8 mouse cellular contexts compared by ENCODE assay signal in the genomic region with DNA sequence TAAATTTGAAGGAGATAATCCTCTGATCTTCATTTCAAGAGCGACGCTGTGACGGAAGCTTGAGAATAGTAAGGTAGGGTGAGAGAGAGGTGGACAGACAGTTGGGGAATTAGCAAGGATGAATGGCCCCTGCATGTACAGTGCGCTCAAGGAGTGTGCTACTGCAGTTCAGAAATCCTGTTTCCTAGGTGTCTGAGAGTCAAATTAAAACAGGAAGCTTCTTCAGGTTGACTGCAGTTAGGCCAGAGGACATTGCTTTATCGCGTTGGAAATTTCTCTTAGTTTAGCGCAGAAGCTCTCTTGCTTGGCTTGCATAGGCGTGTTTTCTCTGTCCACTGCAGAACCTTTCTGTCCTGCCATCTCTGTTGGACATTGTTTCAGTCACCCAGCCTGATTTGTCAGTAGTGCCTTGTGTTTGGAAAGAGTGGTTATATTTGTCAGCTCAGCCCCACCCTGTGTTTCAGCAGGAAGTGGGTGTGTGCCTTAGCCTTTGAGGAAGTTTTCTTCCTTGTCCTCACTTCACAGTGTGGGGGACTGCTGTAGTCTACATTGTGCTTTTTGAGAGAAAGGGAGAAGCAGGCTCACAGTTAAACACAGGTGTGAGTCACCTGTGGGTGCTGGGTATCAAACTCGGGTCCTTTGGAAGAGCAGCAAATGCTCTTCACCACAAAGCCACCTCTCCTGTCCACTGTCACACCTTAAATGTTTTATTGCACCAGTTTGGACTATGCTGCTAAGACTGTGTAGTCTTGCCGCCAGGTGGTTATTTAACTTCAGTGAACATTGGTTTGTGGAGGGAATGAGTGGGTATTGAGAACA. TPM values are rescaled to one million over a fixed set of nuclear protein-coding genes. Genes with fewer than 3 reads are reported as not detected.
DNase-seq lines count a peak whose midpoint lies in the region; ATAC-seq and TF ChIP-seq lines count a peak whose summit lies in the region.
"Had no signal": no experiment of that assay in that cellular context is flagged by ENCODE, and none has a peak within 500 bp of the region (broad histone marks: within the 10 kb centered on the region; RNA-seq: fewer than 3 reads in every experiment).

No protein-coding gene starts in this region.

- H3K4me3 ChIP-seq in testis, adult 2 months (ENCODE audit: control insufficient read depth, low read depth, low read length), result no peak overlapping the region
- H3K4me3 ChIP-seq in liver, embryonic 14.5 days (ENCODE audit: insufficient read depth in 1 of 2, low read depth in 2 of 2, low read length in 2 of 2), result no peak overlapping the region
- no peak overlapping the region for H3K4me3 ChIP-seq in forebrain, embryonic 15.5 days
- H3K4me3 ChIP-seq: erythroblast, embryonic 14.5 days had no signal

- no peaks in the 10 kb centered on the region for H3K9me3 ChIP-seq in liver, embryonic 14.5 days (ENCODE audit: control insufficient read depth, low read length)
- H3K9me3 ChIP-seq in forebrain, embryonic 15.5 days, result no peaks in the 10 kb centered on the region

- 35% methylated on average over 10 of the region's 10 CpGs for WGBS in liver, embryonic 14.5 days (ENCODE audit: insufficient replicate concordance)
- 92% methylated on average over 10 of the region's 10 CpGs for WGBS in forebrain, embryonic 15.5 days

- DNase-seq in testis, postnatal 14 days (ENCODE audit: low spot score), result no peak
- peak; percentile 73 to 84 for DNase-seq in heart, adult 9 months (ENCODE audit: low spot score in 2 of 2)
- no peak for DNase-seq in liver, embryonic 14.5 days (ENCODE audit: low read depth in 3 of 3, low spot score in 3 of 3)
- peak; percentile 64 for DNase-seq in splenic B cell, adult 2 months (ENCODE audit: low read depth, low spot score)
- no peak for DNase-seq in adrenal gland, adult 8-10 months

- ATAC-seq in liver, embryonic 14.5 days (ENCODE audit: insufficient read depth), result no peak
- ATAC-seq in forebrain, embryonic 15.5 days (replicated peaks), result no peak

- no peaks in the 10 kb centered on the region for H3K36me3 ChIP-seq in testis, adult 2 months (ENCODE audit: control insufficient read depth, insufficient read depth, low read length)
- no peaks in the 10 kb centered on the region for H3K36me3 ChIP-seq in liver, embryonic 14.5 days (replicated peaks; ENCODE audit: control insufficient read depth, insufficient read depth, low read depth)
- peaks cover 4% of the 10 kb centered on the region; the same call in 1 of the 2 replicates for H3K36me3 ChIP-seq in splenic B cell, adult 2 months (ENCODE audit: control insufficient read depth, insufficient read depth, low read length, poor library complexity, severe bottlenecking)
- H3K36me3 ChIP-seq in forebrain, embryonic 15.5 days, result no peaks in the 10 kb centered on the region

- peak overlapping the region; percentile 43 for H3K27ac ChIP-seq in testis, adult 2 months (ENCODE audit: control insufficient read depth, insufficient read depth, low read depth, low read length)
- H3K27ac ChIP-seq in liver, embryonic 14.5 days, result no peak overlapping the region; the same call in 1 of the 2 replicates
- no peak overlapping the region for H3K27ac ChIP-seq in forebrain, embryonic 15.5 days (replicated peaks)

- H3K9ac ChIP-seq in liver, embryonic 14.5 days (replicated peaks), result no peak overlapping the region
- no peak overlapping the region for H3K9ac ChIP-seq in forebrain, embryonic 15.5 days (replicated peaks)

- TF ChIP-seq EP300 in liver, embryonic 14.5 days (IDR thresholded peaks at IDR 0.05; ENCODE audit: low read depth), result no peak

- no peak for TF ChIP-seq CTCF in testis, adult 2 months (IDR thresholded peaks at IDR 0.05; ENCODE audit: control insufficient read depth, insufficient read depth, insufficient replicate concordance, low read depth, low read length)
- TF ChIP-seq CTCF in liver, embryonic 14.5 days (IDR thresholded peaks at IDR 0.05; ENCODE audit: low read depth), result no peak

- H3K4me2 ChIP-seq in liver, embryonic 14.5 days (ENCODE audit: low read depth), result peak overlapping the region; percentile 24
- no peak overlapping the region for H3K4me2 ChIP-seq in forebrain, embryonic 15.5 days (replicated peaks)

- H3K4me1 ChIP-seq in testis, adult 2 months (ENCODE audit: control insufficient read depth, insufficient read depth, low read length), result peaks cover 5% of the 10 kb centered on the region
- H3K4me1 ChIP-seq in liver, embryonic 14.5 days (replicated peaks; ENCODE audit: control insufficient read depth in 2 of 2, insufficient read depth in 2 of 2, low read length in 1 of 2), result peaks cover 3 to 29% of the 10 kb centered on the region in 2 experiments; a peak in 3 of 4 replicates
- H3K4me1 ChIP-seq in forebrain, embryonic 15.5 days, result peaks cover 12% of the 10 kb centered on the region

- no peak for TF ChIP-seq POLR2A in testis, adult 2 months (IDR thresholded peaks at IDR 0.05; ENCODE audit: control insufficient read depth, low read depth, low read length)

- no peaks in the 10 kb centered on the region for H3K27me3 ChIP-seq in testis, adult 2 months (ENCODE audit: control insufficient read depth, insufficient read depth, low read length)
- no peaks in the 10 kb centered on the region for H3K27me3 ChIP-seq in liver, embryonic 14.5 days (ENCODE audit: control insufficient read depth, insufficient read depth, low read length)
- H3K27me3 ChIP-seq in splenic B cell, adult 2 months (ENCODE audit: control insufficient read depth, insufficient read depth, low read length, poor library complexity, severe bottlenecking), result no peaks in the 10 kb centered on the region
- no peaks in the 10 kb centered on the region for H3K27me3 ChIP-seq in forebrain, embryonic 15.5 days

RNA-seq across cellular contexts. Expression of gene Wasf2, which starts 39.1 kb away (rescaled TPM):
- 156 and 195 TPM in 2 replicates for polyA plus RNA-seq in testis, adult 2 months (2012; rRNA removed)
- polyA plus RNA-seq in liver, embryonic 14.5 days (2012; rRNA removed), result 11.4 and 12.0 TPM in 2 replicates
- polyA plus RNA-seq in liver, embryonic 14.5 days (2014; fragmentation: Nextera tagmentation; extraction: Ambion mirVana), result 31.4 and 33.9 TPM in 2 replicates
- total RNA-seq in adrenal gland, adult 8-10 months (2022), result 100 to 1,000 TPM; 105 to 158 (median 133) TPM
- 31.8 and 33.6 TPM in 2 replicates for polyA plus RNA-seq in forebrain, embryonic 15.5 days (2015; fragmentation: Nextera tagmentation; extraction: Ambion mirVana)

RNA-seq across cellular contexts. Expression of gene Cd164l2, which starts 42.5 kb away (rescaled TPM):
- 10.0 and 10.7 TPM in 2 replicates for polyA plus RNA-seq in testis, adult 2 months (2012; rRNA removed)
- polyA plus RNA-seq in liver, embryonic 14.5 days (2012; rRNA removed), result 0.05 and 0.06 TPM in 2 replicates
- polyA plus RNA-seq in liver, embryonic 14.5 days (2014; fragmentation: Nextera tagmentation; extraction: Ambion mirVana), result not detected in 2 replicates
- total RNA-seq in adrenal gland, adult 8-10 months (2022), result 1 to 10 TPM in 2 of 4 experiments, under 1 TPM in 2; 0.86 to 1.8 (median 1.4) TPM
- 0.38 and 0.87 TPM in 2 replicates for polyA plus RNA-seq in forebrain, embryonic 15.5 days (2015; fragmentation: Nextera tagmentation; extraction: Ambion mirVana)
- polyA plus RNA-seq: erythroblast, embryonic 14.5 days had no signal

RNA-seq across cellular contexts. Expression of gene Gpr3, which starts 42.9 kb away (rescaled TPM):
- polyA plus RNA-seq in testis, adult 2 months (2012; rRNA removed), result 7.0 and 9.2 TPM in 2 replicates
- polyA plus RNA-seq in liver, embryonic 14.5 days (2012; rRNA removed), result 0.02 TPM in 1 of 2 replicates, not detected in the other
- polyA plus RNA-seq in liver, embryonic 14.5 days (2014; fragmentation: Nextera tagmentation; extraction: Ambion mirVana), result not detected in 2 replicates
- under 1 TPM in 1 of 4 experiments, not detected in 3; 0.66 TPM for total RNA-seq in adrenal gland, adult 8-10 months (2022)
- 0.48 and 0.55 TPM in 2 replicates for polyA plus RNA-seq in forebrain, embryonic 15.5 days (2015; fragmentation: Nextera tagmentation; extraction: Ambion mirVana)
- polyA plus RNA-seq: erythroblast, embryonic 14.5 days had no signal

Comparison
In these comparisons a context has a peak if more than half of its experiments do, and no peak if none do; other contexts are left out.
1. DNase-seq: peak in heart, adult 9 months (2 of 2) and splenic B cell, adult 2 months (single experiment); none in testis, postnatal 14 days (single experiment), liver, embryonic 14.5 days (0 of 3) and adrenal gland, adult 8-10 months (single experiment).